Mouse (Mus musculus): ENCODE data around the gene Polr2e.

GRCm38 (mm10) chr10:80015583-80015982 lies 24.0 kb downstream of the Polr2e start:
- TF ChIP-seq POLR2A (IDR thresholded peaks at IDR 0.05; ENCODE audit: borderline replicate concordance, low read depth, low read length) (no peak), CTCF (IDR thresholded peaks at IDR 0.05; ENCODE audit: low read depth, low read length) (no peak)
